Mouse (Mus musculus): ENCODE data around the gene Kctd15. TPM values are rescaled to one million over a fixed set of nuclear protein-coding genes. Genes with fewer than 3 reads are reported as not detected.

Gene Kctd15
- polyA plus RNA-seq, 2 experiments, result 18.7 to 77.1 TPM

GRCm38 (mm10) chr7:34630211-34631085, 26.1 kb downstream of the Kctd15 start:
- H3K4me3 ChIP-seq (replicated peaks; ENCODE audit: low read length), result peak overlapping the region; percentile 41
- no peaks in the 10 kb centered on the region for H3K27me3 ChIP-seq (ENCODE audit: control insufficient read depth, insufficient read depth, low read length)
- H3K9ac ChIP-seq (ENCODE audit: low read depth, low read length, severe bottlenecking), result peak overlapping the region; percentile 73
- H3K27ac ChIP-seq (replicated peaks; ENCODE audit: low read depth, low read length), result peak overlapping the region; percentile 86
- no peaks in the 10 kb centered on the region for H3K36me3 ChIP-seq (ENCODE audit: control insufficient read depth, insufficient read depth, low read length)
- peak; percentile 84 for ATAC-seq (ENCODE audit: low FRiP score, low read depth)
- no peaks in the 10 kb centered on the region for H3K9me3 ChIP-seq (ENCODE audit: control insufficient read depth, low read length)
- DNase-seq (ENCODE audit: low spot score), result peak; percentile 77
- 4% methylated on average over 34 of the region's 34 CpGs for WGBS
- TF ChIP-seq POLR2A (IDR thresholded peaks at IDR 0.05; ENCODE audit: borderline replicate concordance, extremely low read depth, insufficient read depth, insufficient read length), result no peak
- H3K4me2 ChIP-seq (replicated peaks; ENCODE audit: low read depth, low read length, severe bottlenecking), result peak overlapping the region; percentile 69
- H3K4me1 ChIP-seq (ENCODE audit: control insufficient read depth, insufficient read depth, low read length), result peaks cover 13% of the 10 kb centered on the region

- H3K4me1 ChIP-seq (ENCODE audit: control insufficient read depth, insufficient read depth, low read length), result peaks cover 13% of the 10 kb centered on the region
- no peaks in the 10 kb centered on the region for H3K36me3 ChIP-seq (ENCODE audit: control insufficient read depth, insufficient read depth, low read length)
- no peaks in the 10 kb centered on the region for H3K9me3 ChIP-seq (ENCODE audit: control insufficient read depth, low read length)
- WGBS, result 34% methylated on average over 8 of the region's 8 CpGs
- DNase-seq (ENCODE audit: low spot score) (no peak), ATAC-seq (ENCODE audit: low FRiP score, low read depth) (0 out of 2 replicates have a peak, but pooled peaks have one; percentile 5)
- H3K27me3 ChIP-seq (ENCODE audit: control insufficient read depth, insufficient read depth, low read length), result no peaks in the 10 kb centered on the region
- TF ChIP-seq POLR2A (IDR thresholded peaks at IDR 0.05; ENCODE audit: borderline replicate concordance, extremely low read depth, insufficient read depth, insufficient read length), result no peak
- peak overlapping the region; percentile 69 for H3K4me2 ChIP-seq (replicated peaks; ENCODE audit: low read depth, low read length, severe bottlenecking)
- H3K9ac ChIP-seq (ENCODE audit: low read depth, low read length, severe bottlenecking), result peak overlapping the region; percentile 73
- H3K27ac ChIP-seq (replicated peaks; ENCODE audit: low read depth, low read length), result peak overlapping the region; percentile 86
- peak overlapping the region; percentile 41 for H3K4me3 ChIP-seq (replicated peaks; ENCODE audit: low read length)
Observed at GRCm38 (mm10) chr7:34629702-34630210, 26.8 kb downstream of the Kctd15 start.

- no peak for TF ChIP-seq POLR2A (IDR thresholded peaks at IDR 0.05; ENCODE audit: borderline replicate concordance, extremely low read depth, insufficient read depth, insufficient read length)
- Histone ChIP-seq H3K36me3 (ENCODE audit: control insufficient read depth, insufficient read depth, low read length) (no peaks in the 10 kb centered on the region), H3K4me1 (ENCODE audit: control insufficient read depth, insufficient read depth, low read length) (no peaks in the 10 kb centered on the region), H3K4me2 (replicated peaks; ENCODE audit: low read depth, low read length, severe bottlenecking) (no peak overlapping the region), H3K9ac (ENCODE audit: low read depth, low read length, severe bottlenecking) (no peak overlapping the region), H3K27me3 (ENCODE audit: control insufficient read depth, insufficient read depth, low read length) (no peaks in the 10 kb centered on the region), H3K4me3 (replicated peaks; ENCODE audit: low read length) (no peak overlapping the region), H3K27ac (replicated peaks; ENCODE audit: low read depth, low read length) (no peak overlapping the region), H3K9me3 (ENCODE audit: control insufficient read depth, low read length) (no peaks in the 10 kb centered on the region)
- no peak for ATAC-seq (ENCODE audit: low FRiP score, low read depth)
- DNase-seq (ENCODE audit: low spot score), result no peak
- WGBS, result 27% methylated on average over 2 of the region's 2 CpGs
Observed at GRCm38 (mm10) chr7:34620411-34620810, 36.1 kb downstream of the Kctd15 start.

DNA sequence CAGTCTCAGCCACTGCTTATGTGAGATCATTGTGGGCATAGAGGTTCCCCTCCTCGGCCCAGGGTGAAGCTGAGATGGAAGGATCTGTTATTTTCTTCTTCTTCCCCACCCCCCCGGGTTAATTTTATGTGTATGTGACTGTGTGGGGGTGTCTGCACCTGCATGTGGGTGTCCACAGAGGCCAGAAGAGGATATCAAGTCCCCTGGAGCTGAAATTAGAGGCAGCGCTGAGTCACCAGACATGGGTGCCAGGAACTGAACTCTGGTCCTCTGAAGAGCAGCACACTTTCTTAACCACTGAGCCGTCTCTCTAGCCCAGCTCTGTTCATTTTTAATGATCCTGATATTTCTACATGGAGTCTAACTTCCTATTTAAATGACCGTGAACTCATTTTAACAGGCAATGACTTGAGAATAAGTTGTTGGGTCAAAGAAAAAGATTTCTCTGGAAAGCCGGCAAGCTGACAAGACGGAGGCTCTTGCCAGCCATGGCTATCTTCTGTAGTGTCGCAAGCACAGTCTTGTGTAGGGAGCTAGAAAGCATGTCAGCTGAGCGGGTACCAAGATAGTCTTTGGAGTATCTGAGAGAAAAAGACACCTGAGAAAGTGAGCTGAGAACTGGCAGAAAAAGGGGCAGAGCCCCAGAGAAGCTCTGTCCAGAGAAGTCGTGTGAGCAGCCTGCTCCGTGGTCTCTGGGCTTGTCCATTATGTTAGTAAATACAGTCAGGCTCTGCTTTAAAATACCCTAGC, 38.2 kb downstream of the Kctd15 start:
- no peaks in the 10 kb centered on the region for H3K4me1 ChIP-seq (ENCODE audit: control insufficient read depth, insufficient read depth, low read length)
- DNase-seq (ENCODE audit: low spot score) (no peak), ATAC-seq (ENCODE audit: low FRiP score, low read depth) (no peak)
- H3K4me2 ChIP-seq (replicated peaks; ENCODE audit: low read depth, low read length, severe bottlenecking), result no peak overlapping the region
- TF ChIP-seq POLR2A (IDR thresholded peaks at IDR 0.05; ENCODE audit: borderline replicate concordance, extremely low read depth, insufficient read depth, insufficient read length), result no peak
- no peaks in the 10 kb centered on the region for H3K36me3 ChIP-seq (ENCODE audit: control insufficient read depth, insufficient read depth, low read length)
- H3K4me3 ChIP-seq (replicated peaks; ENCODE audit: low read length), result no peak overlapping the region
- no peak overlapping the region for H3K9ac ChIP-seq (ENCODE audit: low read depth, low read length, severe bottlenecking)
- no peaks in the 10 kb centered on the region for H3K27me3 ChIP-seq (ENCODE audit: control insufficient read depth, insufficient read depth, low read length)
- WGBS, result 75% methylated on average over 11 of the region's 11 CpGs
- no peak overlapping the region for H3K27ac ChIP-seq (replicated peaks; ENCODE audit: low read depth, low read length)
- H3K9me3 ChIP-seq (ENCODE audit: control insufficient read depth, low read length), result no peaks in the 10 kb centered on the region

DNA sequence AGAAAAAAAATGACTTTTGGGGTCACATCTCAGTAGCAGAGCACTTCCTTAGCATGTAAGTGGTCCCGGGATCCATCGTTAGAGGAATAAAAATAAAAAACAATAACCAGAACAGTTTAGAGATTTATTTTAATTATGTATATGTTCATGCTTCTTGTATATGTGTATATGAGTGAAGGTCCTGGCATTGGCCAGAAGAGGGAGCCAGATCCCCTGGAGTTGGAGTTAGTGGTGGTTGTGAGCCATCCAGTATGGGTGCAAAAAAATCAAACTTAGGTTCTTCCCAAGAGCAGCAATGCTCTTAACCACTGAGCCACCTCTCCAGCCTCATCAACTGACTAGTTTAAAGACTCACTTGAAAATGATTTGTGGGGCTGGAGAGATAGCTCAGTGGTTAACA, 40.3 kb downstream of the Kctd15 start:
- Histone ChIP-seq H3K27ac (replicated peaks; ENCODE audit: low read depth, low read length) (no peak overlapping the region), H3K4me3 (replicated peaks; ENCODE audit: low read length) (no peak overlapping the region), H3K27me3 (ENCODE audit: control insufficient read depth, insufficient read depth, low read length) (no peaks in the 10 kb centered on the region), H3K4me1 (ENCODE audit: control insufficient read depth, insufficient read depth, low read length) (no peaks in the 10 kb centered on the region), H3K9ac (ENCODE audit: low read depth, low read length, severe bottlenecking) (no peak overlapping the region), H3K4me2 (replicated peaks; ENCODE audit: low read depth, low read length, severe bottlenecking) (no peak overlapping the region), H3K36me3 (ENCODE audit: control insufficient read depth, insufficient read depth, low read length) (no peaks in the 10 kb centered on the region), H3K9me3 (ENCODE audit: control insufficient read depth, low read length) (no peaks in the 10 kb centered on the region)
- no peak for TF ChIP-seq POLR2A (IDR thresholded peaks at IDR 0.05; ENCODE audit: borderline replicate concordance, extremely low read depth, insufficient read depth, insufficient read length)
- DNase-seq (ENCODE audit: low spot score), result no peak
- WGBS, result 86% methylated on average over 2 of the region's 2 CpGs
- ATAC-seq (ENCODE audit: low FRiP score, low read depth), result no peak

Measured in limb, embryonic 14.5 days (tissue).